Mouse (Mus musculus) ES-E14 (cell line): ENCODE measurements at regions not wholly inside any gene's neighbourhood (a gene's known extent, or its start where the extent isn't known, plus 50 kb on each side); places are given as distances from the start of the nearest gene placed in this dataset.

Experiments
- CHD2 ChIP-seq: IDR thresholded peaks from 2 replicates; pipeline ENCODE4 v1.6.1; 2014; ENCODE audit warnings: mild to moderate bottlenecking, low read depth, low read length, inconsistent platforms
- ZNF384 ChIP-seq: IDR thresholded peaks from 2 replicates; pipeline ENCODE4 v1.6.1; 2012; ENCODE audit warnings: low read depth, low read length, inconsistent platforms

GRCm38 (mm10) chr10:66951935-66952334, 144.0 kb upstream of the Jmjd1c start:
- TF ChIP-seq ZNF384 = no peak
- no peak for TF ChIP-seq CHD2
